Mouse (Mus musculus) spleen, embryonic (tissue): ENCODE results near the gene Sap25.

Experiments used
- CTCF ChIA-PET: fragments of 350-600 bp; sonication (Branson Sonifier 250); formaldehyde crosslinking; loops from one replicate; lab custom pipeline; 2022; lab: Charles Lee

The Sap25 gene

GRCm38 (mm10) chr5:137689974-137690373 is 48.8 kb downstream of the Sap25 start:
- CTCF ChIA-PET = interaction anchor here (0.7 to 1.3 kb wide), 2 partner anchors 32 to 60 kb away, joined by 3 to 4 read pairs; no protein-coding TSS in a partner anchor

DNA sequence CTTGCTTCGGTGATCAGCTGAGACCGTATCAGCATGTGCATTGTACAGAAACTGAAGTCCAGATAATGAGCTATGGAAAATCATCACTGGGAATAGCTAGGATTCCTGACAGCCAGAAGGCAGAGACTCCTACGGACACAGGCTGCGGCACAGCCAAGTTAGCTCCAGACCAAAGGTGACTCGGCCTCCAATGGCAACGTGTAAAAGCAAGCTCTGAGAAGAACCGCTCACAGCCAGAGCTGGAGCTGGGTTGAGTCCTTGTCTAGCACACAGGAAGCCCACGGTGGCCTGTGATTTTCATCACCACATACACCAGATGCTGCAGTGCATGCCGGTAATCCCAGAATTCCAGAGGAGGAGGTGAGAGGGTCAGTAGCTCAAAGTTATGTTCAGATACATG is 49.4 kb downstream of the Sap25 start:
- CTCF ChIA-PET = interaction anchor here (0.7 to 1.3 kb wide), 2 partner anchors 33 to 59 kb away, joined by 3 to 4 read pairs; no protein-coding TSS in a partner anchor

GRCm38 (mm10) chr5:137691881-137692280 is 50.7 kb downstream of the Sap25 start:
- CTCF ChIA-PET = interaction anchor here (0.7 to 1.2 kb wide), 2 partner anchors 42 to 61 kb away, joined by 4 to 8 read pairs; no protein-coding TSS in a partner anchor
